Mouse (Mus musculus) ES-E14 (cell line): ENCODE data around the gene Apba2.

Source experiments
- CHD2 ChIP-seq: IDR thresholded peaks from 2 replicates; pipeline ENCODE4 v1.6.1; 2014; ENCODE audit warnings: mild to moderate bottlenecking, low read depth, low read length, inconsistent platforms
- HCFC1 ChIP-seq: IDR thresholded peaks from 2 replicates; pipeline ENCODE4 v1.6.1; 2012; ENCODE audit warnings: low read length, inconsistent platforms, borderline replicate concordance; ENCODE audit not compliant: insufficient read depth
- MAFK ChIP-seq: IDR thresholded peaks from 2 replicates; pipeline ENCODE4 v1.6.1; 2014; ENCODE audit warnings: mild to moderate bottlenecking, low read depth, low read length, inconsistent platforms; ENCODE audit not compliant: insufficient read depth
- ZC3H11A ChIP-seq: IDR thresholded peaks from 2 replicates; pipeline ENCODE4 v1.6.1; 2012; ENCODE audit warnings: low read depth, mild to moderate bottlenecking, inconsistent platforms, low read length, borderline replicate concordance
- ZNF384 ChIP-seq: IDR thresholded peaks from 2 replicates; pipeline ENCODE4 v1.6.1; 2012; ENCODE audit warnings: low read depth, low read length, inconsistent platforms

DNA sequence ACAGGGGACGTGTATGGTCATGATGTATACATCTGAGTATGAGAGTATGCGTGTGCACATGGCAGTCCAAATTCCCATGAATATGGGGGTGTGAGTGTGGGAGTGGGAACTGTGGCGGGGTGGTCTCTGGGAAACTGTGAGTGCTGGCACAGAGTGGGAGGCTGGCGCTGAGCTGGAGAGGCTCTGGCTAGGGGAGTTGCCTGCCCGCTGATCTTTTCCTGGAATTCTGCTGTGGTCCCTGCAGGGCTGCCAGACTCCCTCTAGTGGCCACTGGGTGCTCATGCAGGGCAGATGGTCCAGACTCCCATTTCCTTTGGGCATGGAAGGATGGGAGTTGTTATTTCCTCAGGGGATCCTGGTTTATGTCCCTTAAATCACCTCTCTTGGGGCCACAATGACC, 250.0 kb downstream of the Apba2 start:
- no peak for TF ChIP-seq ZNF384
- peak; percentile 58; the same call in 1 of the 2 replicates for TF ChIP-seq ZC3H11A
- no peak for TF ChIP-seq CHD2
- TF ChIP-seq HCFC1 = no peak
- no peak for TF ChIP-seq MAFK
